Mouse (Mus musculus) cerebellum, adult 2 months (tissue): ENCODE data around the gene Cyba.

Experiments used
- CTCF ChIP-seq: fragments of 200-500 bp; IDR thresholded peaks from 2 replicates; pipeline ENCODE4 v1.5.1; 2011; ENCODE audit warnings: low read depth, mild to moderate bottlenecking, control low read depth, low read length, moderate library complexity, borderline replicate concordance; ENCODE audit not compliant: insufficient read depth
- POLR2A ChIP-seq: fragments of 200-500 bp; IDR thresholded peaks from 2 replicates; pipeline ENCODE4 v1.6.1; 2011; ENCODE audit warnings: low read length, control low read depth, borderline replicate concordance; ENCODE audit not compliant: insufficient read depth

- TF ChIP-seq POLR2A: no peak; the same call in 1 of the 2 replicates
- no peak for TF ChIP-seq CTCF
Measured at GRCm38 (mm10) chr8:122460524-122461472, 28.1 kb upstream of the Cyba start, which contains the start of gene Snai3.
